Mouse (Mus musculus) left cerebral cortex, adult 6 months (tissue): ENCODE data around the gene Rbsn. TPM values are rescaled to one million over a fixed set of nuclear protein-coding genes. Genes with fewer than 3 reads are reported as not detected.

Experiments
- long read RNA-seq, 2 experiments: library from polyadenylated mRNA; unstranded; transcript quantifications; one replicate each; pipeline ENCODE4 v2.0.0; 2019 to 2020
- polyA plus RNA-seq: library from polyadenylated mRNA; unstranded; fragments of <200 nt; fragmentation: Nextera tagmentation; gene quantifications from 2 replicates; pipeline ENCODE4 v1.2.3, GENCODE M21; 2021

Gene Rbsn
- 27.2 and 37.1 TPM in 2 replicates for polyA plus RNA-seq
- long read RNA-seq, experiment 1, full-length matches to known transcripts = 91 of 167 reads
- long read RNA-seq, experiment 1, partial matches to known transcripts = 23 of 167 reads
- long read RNA-seq, experiment 1, other reads (novel, unspliced or antisense) = 53 of 167 reads
- long read RNA-seq, experiment 2, full-length matches to known transcripts = 6 of 36 reads
- long read RNA-seq, experiment 2, partial matches to known transcripts = 9 of 36 reads
- long read RNA-seq, experiment 2, other reads (novel, unspliced or antisense) = 21 of 36 reads

DNA sequence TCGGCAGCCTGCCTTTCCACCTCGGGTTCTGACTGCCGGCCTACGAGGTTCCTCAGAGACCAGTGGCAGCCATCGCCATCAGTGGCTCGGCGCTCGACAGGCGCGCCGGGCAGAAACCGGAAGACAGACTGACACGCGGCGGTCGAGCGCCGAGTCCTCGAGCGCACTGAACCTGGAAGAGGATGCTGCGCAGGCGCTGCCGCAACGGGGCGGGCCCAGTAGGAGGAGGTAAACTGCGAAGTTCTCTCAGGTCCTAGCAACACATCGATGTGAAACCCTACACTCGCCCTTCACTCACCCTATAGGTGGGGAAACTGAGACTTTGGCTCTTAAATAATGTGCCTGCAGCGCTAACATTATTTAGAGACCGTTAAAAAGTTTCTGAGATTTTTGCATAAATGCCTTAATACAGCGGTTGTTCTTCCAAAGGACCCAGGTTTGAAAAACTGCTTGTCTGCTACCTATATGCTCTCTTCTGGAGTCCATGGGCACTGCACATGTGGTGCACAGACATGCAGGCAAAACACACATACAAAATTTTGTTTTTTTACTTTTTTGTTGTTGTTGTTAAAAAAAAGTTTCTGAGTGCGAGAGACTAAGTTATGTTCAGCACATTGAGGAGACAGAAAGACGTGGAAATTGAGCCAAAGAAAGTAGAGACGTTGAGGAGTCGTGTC, at the start of gene Rbsn:
Gene Rbsn (minus strand): TSS at position 153 of the 677 bp plus-strand sequence.

DNA sequence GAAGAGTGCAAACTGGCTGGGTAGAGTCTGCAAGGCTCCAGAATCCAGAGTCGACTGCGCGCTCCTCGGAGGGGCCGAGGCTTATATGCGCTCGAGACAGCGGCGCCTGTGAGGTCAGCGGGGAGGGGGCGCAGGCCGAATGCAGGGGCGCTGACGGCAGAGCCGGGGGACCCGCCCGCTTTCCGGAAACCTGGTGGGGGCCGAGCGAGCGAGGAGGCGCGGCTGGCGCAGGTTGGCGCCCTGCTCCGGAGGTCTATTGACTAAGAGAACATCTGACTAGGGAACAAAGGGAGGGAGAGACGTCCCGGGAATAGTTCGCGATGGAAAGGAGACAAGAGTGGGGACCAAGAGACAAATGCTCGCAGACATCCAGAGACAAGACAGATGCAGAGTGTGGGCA, 29.9 kb upstream of the Rbsn start, which contains the start of gene Trh:
Gene Trh (minus strand): TSS at position 60 of the 400 bp plus-strand sequence.

DNA sequence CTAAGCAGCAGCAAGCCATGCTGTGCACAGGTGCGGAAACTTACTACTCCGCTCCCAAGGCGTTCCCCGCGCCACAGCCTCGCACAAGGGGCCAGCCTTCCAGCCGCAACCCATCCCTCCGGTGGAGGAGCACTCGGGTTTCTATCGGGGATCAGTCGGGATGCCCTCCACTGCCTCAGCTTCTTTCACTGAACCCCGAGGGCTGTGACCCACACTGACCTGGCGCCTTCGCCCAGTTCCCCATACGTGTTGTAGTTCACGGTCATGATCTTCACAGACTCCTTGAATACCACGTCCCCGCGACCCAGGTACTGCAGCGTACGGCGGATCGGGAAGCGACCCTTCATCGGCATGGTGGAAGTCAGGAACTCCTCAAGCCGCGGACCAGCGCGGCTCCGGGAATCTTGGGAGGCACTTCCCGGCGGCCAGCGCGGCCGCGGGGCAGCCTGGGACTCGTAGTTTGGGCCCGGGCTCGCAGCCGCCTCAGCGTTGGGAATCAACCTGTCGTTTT, 31.0 kb downstream of the Rbsn start, which contains the start of gene Mrps25:
Gene Mrps25 (minus strand): TSS at position 413 of the 511 bp plus-strand sequence.

Other genes starting within 250 kb of the Rbsn start
- gene Fgd5, start 236.0 kb downstream of the Rbsn start, polyA plus RNA-seq = 0.65 and 0.75 TPM in 2 replicates
- 8.6 and 10.1 TPM in 2 replicates for gene Nr2c2, start 123.5 kb downstream of the Rbsn start, polyA plus RNA-seq
- gene Mrps25, start 30.9 kb downstream of the Rbsn start, polyA plus RNA-seq = 107 and 123 TPM in 2 replicates
- gene Trh, start 29.7 kb upstream of the Rbsn start, polyA plus RNA-seq = 3.5 and 6.0 TPM in 2 replicates